Mouse (Mus musculus): ENCODE data around the gene Rprm. TPM values are rescaled to one million over a fixed set of nuclear protein-coding genes. Genes with fewer than 3 reads are reported as not detected.

Gene Rprm
- polyA plus RNA-seq, 1 experiment from 2014 or later: 296 TPM

DNA sequence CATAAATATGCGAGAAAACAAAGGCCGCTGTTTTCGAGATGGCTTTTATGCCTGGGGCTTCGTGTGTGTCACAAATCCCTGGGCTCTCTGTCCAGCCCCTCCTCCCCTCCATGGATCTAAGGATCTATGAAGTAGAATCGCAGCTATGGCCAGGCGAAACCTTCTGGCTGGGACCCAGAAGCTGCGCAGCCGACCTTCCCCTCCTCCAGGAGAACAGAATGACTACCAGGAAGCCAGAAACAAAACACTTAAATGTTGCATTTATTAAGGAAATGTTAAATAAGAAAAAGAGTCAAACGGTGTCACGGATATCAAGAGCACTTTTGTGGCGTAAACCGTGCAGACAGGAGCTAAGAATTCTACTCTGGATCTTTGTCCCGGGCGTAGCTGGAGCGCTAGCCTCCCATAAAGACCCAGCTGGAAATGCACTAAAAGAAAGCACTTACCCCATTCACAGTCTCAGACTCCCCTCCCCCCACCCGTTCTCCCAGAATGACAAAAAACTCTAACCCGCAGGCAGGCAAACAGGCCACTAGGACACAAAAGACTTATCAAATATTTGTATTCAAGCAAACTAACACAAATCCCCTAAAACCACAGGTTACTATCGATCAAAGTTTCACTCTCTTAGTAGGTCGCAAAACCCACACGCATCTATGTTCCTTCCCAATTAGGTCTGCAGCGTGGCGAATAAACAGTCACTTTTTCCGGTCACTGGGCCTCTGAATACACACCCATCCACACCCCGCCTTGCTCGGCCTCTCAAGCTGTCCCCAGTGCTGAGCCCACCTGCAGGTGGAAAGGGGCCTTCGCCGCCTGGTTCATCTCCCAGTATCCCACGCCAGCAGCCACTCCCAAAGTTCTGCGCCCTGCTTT is 1.3 kb downstream of the Rprm start:
- H3K27me3 ChIP-seq (replicated peaks; ENCODE audit: control insufficient read depth, insufficient read depth, low read length): no peaks in the 10 kb centered on the region
- H3K4me3 ChIP-seq (replicated peaks; ENCODE audit: low read length): peak overlapping the region; percentile 71
- H3K4me1 ChIP-seq (replicated peaks; ENCODE audit: control insufficient read depth, insufficient read depth, low read length): peaks cover 14% of the 10 kb centered on the region
- ATAC-seq: peak; percentile 14; the same call in 1 of the 2 replicates
- no peaks in the 10 kb centered on the region for H3K9me3 ChIP-seq (ENCODE audit: control insufficient read depth, low read length)
- H3K36me3 ChIP-seq (ENCODE audit: control insufficient read depth, insufficient read depth): no peaks in the 10 kb centered on the region
- under 1% methylated on average over 29 of the region's 29 CpGs for WGBS
- H3K27ac ChIP-seq (ENCODE audit: low read length): peak overlapping the region; percentile 87
- peak overlapping the region; percentile 73 for H3K9ac ChIP-seq (replicated peaks; ENCODE audit: low read depth, low read length)
- H3K4me2 ChIP-seq (ENCODE audit: low read length): peak overlapping the region; percentile 70

DNA sequence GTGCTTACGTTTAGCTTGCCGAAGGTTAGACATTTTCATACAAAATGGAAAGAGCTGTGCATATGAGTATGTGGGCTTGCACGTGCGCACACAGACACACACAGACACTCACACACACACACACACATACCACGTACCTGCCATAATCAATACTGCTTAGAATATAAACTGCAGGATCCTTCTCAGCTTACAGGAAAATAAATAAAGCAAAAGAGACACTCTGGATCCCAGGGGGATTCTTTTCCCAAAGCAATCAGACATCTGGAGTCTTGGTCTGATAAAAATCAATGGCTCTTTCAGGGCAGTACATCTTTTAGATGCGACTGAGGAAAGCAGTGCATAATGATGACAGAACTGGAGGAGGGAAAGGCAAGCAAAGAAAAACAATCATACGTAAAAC is 6.4 kb downstream of the Rprm start:
- Histone ChIP-seq H3K27ac (ENCODE audit: low read length) (no peak overlapping the region), H3K9ac (replicated peaks; ENCODE audit: low read depth, low read length) (no peak overlapping the region), H3K4me2 (ENCODE audit: low read length) (no peak overlapping the region), H3K27me3 (replicated peaks; ENCODE audit: control insufficient read depth, insufficient read depth, low read length) (no peaks in the 10 kb centered on the region), H3K36me3 (ENCODE audit: control insufficient read depth, insufficient read depth) (no peaks in the 10 kb centered on the region), H3K4me1 (replicated peaks; ENCODE audit: control insufficient read depth, insufficient read depth, low read length) (peaks cover 3% of the 10 kb centered on the region; the same call in 1 of the 2 replicates), H3K4me3 (replicated peaks; ENCODE audit: low read length) (no peak overlapping the region), H3K9me3 (ENCODE audit: control insufficient read depth, low read length) (no peaks in the 10 kb centered on the region)
- ATAC-seq: peak; percentile 22; the same call in 1 of the 2 replicates
- 68% methylated on average over 7 of the region's 7 CpGs for WGBS

DNA sequence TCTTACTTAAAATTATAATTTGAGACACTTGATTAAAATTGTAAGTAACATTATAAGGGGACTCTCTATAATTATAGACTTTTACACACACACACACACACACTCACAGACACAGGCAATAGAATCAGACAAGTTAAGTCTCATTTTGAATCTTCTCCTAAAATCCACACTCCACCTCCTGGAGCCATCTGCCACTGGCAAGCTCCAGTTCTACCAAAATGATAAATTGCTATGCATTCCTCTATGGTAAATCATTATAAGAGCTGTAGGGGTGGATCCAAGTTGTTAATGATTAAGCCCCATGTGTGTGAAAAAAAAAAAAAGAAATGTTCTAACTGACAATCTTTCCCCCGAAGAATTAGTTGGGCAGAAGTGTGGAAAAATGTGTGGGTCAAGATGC is 13.8 kb downstream of the Rprm start:
- Histone ChIP-seq H3K27me3 (replicated peaks; ENCODE audit: control insufficient read depth, insufficient read depth, low read length) (no peaks in the 10 kb centered on the region), H3K9me3 (ENCODE audit: control insufficient read depth, low read length) (no peaks in the 10 kb centered on the region), H3K9ac (replicated peaks; ENCODE audit: low read depth, low read length) (no peak overlapping the region), H3K4me1 (replicated peaks; ENCODE audit: control insufficient read depth, insufficient read depth, low read length) (no peaks in the 10 kb centered on the region), H3K27ac (ENCODE audit: low read length) (no peak overlapping the region), H3K4me3 (replicated peaks; ENCODE audit: low read length) (no peak overlapping the region), H3K4me2 (ENCODE audit: low read length) (no peak overlapping the region), H3K36me3 (ENCODE audit: control insufficient read depth, insufficient read depth) (no peaks in the 10 kb centered on the region)
- peak; percentile 59; the same call in 1 of the 2 replicates for ATAC-seq
- WGBS: 64% methylated on average over 1 of the region's 1 CpGs

DNA sequence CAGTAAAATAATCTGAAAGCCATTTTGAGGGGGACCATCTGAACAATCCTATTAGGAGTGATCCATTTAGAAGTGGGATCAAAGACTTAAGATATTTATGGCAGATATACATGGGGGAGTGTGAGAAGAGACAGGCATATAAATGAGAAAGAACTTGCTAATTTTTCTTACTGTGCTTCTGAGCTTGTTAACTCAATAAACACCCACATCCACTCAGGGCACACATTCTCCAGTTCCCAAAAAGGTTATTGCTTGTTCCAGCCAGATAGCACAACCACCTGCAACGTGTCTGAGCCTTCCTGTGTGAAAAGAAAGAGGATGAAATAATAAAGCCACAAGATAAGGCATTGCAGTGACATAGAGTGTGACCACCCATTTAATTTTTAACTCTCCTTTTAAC is 22.9 kb downstream of the Rprm start:
- Histone ChIP-seq H3K4me3 (replicated peaks; ENCODE audit: low read length) (no peak overlapping the region), H3K4me1 (replicated peaks; ENCODE audit: control insufficient read depth, insufficient read depth, low read length) (no peaks in the 10 kb centered on the region), H3K36me3 (ENCODE audit: control insufficient read depth, insufficient read depth) (no peaks in the 10 kb centered on the region), H3K27ac (ENCODE audit: low read length) (no peak overlapping the region), H3K9ac (replicated peaks; ENCODE audit: low read depth, low read length) (no peak overlapping the region), H3K27me3 (replicated peaks; ENCODE audit: control insufficient read depth, insufficient read depth, low read length) (no peaks in the 10 kb centered on the region), H3K4me2 (ENCODE audit: low read length) (no peak overlapping the region), H3K9me3 (ENCODE audit: control insufficient read depth, low read length) (no peaks in the 10 kb centered on the region)
- no peak for ATAC-seq
- WGBS: 14% methylated on average over 1 of the region's 1 CpGs

DNA sequence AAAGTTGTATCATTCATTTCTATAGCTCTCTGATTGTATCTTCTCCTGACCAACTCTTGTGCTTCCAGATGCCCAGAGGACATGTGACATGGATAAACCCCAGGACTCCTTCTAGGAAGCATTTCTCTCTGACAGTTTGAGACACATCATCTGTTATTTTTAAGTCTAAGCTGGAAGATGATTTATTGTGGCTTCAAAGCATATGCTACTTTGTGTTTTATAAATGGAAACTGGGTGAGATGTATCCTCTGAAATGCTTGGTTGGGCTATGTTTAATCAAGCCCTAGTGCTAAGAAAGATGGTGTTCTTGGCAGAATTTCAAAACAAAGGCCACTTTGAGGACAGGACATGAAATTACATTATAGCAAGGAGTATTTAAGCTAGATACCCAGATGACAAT is 24.3 kb downstream of the Rprm start:
- no peak overlapping the region for H3K27ac ChIP-seq (ENCODE audit: low read length)
- no peaks in the 10 kb centered on the region for H3K4me1 ChIP-seq (replicated peaks; ENCODE audit: control insufficient read depth, insufficient read depth, low read length)
- ATAC-seq: no peak
- no peak overlapping the region for H3K4me2 ChIP-seq (ENCODE audit: low read length)
- H3K9me3 ChIP-seq (ENCODE audit: control insufficient read depth, low read length): no peaks in the 10 kb centered on the region
- no peaks in the 10 kb centered on the region for H3K27me3 ChIP-seq (replicated peaks; ENCODE audit: control insufficient read depth, insufficient read depth, low read length)
- no peaks in the 10 kb centered on the region for H3K36me3 ChIP-seq (ENCODE audit: control insufficient read depth, insufficient read depth)
- no peak overlapping the region for H3K9ac ChIP-seq (replicated peaks; ENCODE audit: low read depth, low read length)
- H3K4me3 ChIP-seq (replicated peaks; ENCODE audit: low read length): no peak overlapping the region
